Mouse (Mus musculus): Measurements from ENCODE around the gene Ngrn. TPM values are rescaled to one million over a fixed set of nuclear protein-coding genes. Genes with fewer than 3 reads are reported as not detected.
A peak's percentile ranks its signal among the peaks of the same experiment; 100 is the strongest.

Ngrn gene
- polyA plus RNA-seq, 1 experiment, result 53.8 TPM

DNA sequence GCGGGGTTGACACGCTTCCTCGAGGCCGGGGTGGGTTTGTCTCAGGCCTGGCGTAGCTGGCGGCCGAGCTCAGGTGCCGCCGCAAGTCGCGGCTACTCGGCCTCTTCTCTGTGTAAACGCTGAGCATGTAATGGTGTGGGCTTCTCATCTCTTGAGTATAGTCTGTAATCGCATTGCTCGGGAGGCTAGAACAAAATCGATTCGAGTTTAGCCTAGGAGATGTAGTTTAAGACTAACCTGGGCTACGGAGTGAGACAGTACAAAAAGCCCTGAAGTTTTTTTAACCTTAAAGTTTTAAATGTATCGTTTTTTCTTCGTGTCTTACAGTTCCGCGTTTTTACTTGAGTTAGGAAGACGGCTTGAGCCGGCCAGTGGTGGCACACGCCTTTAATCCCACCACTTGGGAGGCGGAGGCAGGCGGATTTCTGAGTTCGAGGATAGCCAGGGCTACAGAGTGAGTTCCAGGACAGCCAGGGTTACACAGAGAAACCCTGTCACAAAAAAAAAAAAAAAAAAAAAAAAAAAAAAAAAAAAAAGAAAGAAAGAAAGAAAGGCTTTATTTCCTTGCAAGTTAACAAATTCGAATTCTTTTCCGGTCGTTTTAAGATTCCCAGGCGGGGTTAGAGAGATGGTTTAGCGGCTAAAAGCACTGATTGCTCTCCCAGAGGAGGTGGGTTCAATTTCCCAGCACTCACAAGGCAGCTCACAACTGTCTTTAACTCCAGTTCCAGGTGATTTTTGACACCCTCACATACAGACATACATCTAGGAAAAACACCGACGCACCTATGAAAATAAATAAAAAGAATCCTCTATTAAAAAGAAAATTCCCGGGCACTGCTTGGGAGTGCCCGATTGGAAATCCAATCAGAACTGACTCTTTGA lies 34.0 kb downstream of the Ngrn start:
- H3K27ac ChIP-seq (ENCODE audit: control insufficient read depth, insufficient read depth, low read length), result no peak overlapping the region
- no peaks in the 10 kb centered on the region; the same call in 1 of the 2 replicates for H3K4me1 ChIP-seq (replicated peaks; ENCODE audit: control insufficient read depth, insufficient read depth, low read length)
- WGBS, result 10% methylated on average over 37 of the region's 37 CpGs

DNA sequence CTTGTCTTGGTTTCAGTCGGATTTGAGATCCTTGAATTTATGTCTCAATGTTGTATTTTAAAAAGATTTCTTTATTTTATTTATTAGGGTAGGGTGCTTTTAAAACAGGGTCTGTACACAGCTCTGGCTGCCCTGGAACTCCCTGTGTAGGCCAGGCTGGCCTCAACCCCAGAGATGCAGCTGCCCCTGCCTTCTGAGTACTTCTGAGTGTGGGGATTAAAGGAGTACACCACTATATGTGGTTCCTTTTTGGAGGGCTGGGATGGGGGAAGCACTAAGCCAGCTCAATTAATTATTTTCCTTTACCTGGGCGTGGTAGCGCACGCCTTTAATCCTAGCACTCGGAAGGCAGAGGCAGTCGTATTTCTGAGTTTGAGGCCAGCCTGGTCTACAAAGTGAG lies 35.4 kb downstream of the Ngrn start:
- no peak overlapping the region for H3K4me3 ChIP-seq (ENCODE audit: control insufficient read depth, insufficient read depth, low read length)
- no peak for TF ChIP-seq POLR2A (IDR thresholded peaks at IDR 0.05; ENCODE audit: control insufficient read depth, extremely low read depth, insufficient read depth, low read length, poor library complexity)
- no peak for TF ChIP-seq CTCF (IDR thresholded peaks at IDR 0.05; ENCODE audit: borderline replicate concordance, control insufficient read depth, extremely low read depth, insufficient read depth, low read length, poor library complexity)
- 95% methylated on average over 6 of the region's 6 CpGs for WGBS

More for the DNA sequence above, 34.0 kb downstream of the Ngrn start:
- Histone ChIP-seq H3K27me3 (ENCODE audit: control insufficient read depth, insufficient read depth, low read length) (no peaks in the 10 kb centered on the region), H3K4me3 (ENCODE audit: control insufficient read depth, insufficient read depth, low read length) (peak overlapping the region; percentile 85), H3K36me3 (ENCODE audit: control insufficient read depth, insufficient read depth, low read length) (peaks cover 5% of the 10 kb centered on the region; the same call in 1 of the 2 replicates)
- TF ChIP-seq POLR2A (IDR thresholded peaks at IDR 0.05; ENCODE audit: control insufficient read depth, extremely low read depth, insufficient read depth, low read length, poor library complexity), result no peak
- TF ChIP-seq CTCF (IDR thresholded peaks at IDR 0.05; ENCODE audit: borderline replicate concordance, control insufficient read depth, extremely low read depth, insufficient read depth, low read length, poor library complexity), result no peak
- DNase-seq, result no peak

DNA sequence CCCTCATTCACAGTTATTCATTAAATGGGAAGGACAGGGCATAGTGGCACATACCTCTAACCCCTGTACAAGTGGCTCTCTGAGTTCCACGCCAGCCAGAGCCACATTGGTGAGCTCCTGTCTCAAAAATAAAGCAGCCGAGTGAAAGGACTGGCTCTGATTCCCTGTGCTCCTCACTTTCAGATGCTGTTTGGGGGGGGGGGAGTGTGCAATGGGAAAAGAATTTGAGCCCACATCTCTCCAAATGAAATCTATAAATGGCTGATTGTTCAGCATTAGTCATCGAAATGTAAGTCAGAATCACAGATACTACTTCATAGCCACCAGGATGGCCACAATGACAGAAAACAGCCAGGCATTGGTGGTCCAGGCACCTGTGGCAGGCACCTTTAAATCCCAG lies 36.0 kb downstream of the Ngrn start:
- H3K4me1 ChIP-seq (replicated peaks; ENCODE audit: control insufficient read depth, insufficient read depth, low read length), result no peaks in the 10 kb centered on the region; the same call in 1 of the 2 replicates
- H3K27me3 ChIP-seq (ENCODE audit: control insufficient read depth, insufficient read depth, low read length), result no peaks in the 10 kb centered on the region
- 96% methylated on average over 3 of the region's 3 CpGs for WGBS
- DNase-seq, result no peak
- no peak overlapping the region for H3K27ac ChIP-seq (ENCODE audit: control insufficient read depth, insufficient read depth, low read length)
- TF ChIP-seq CTCF (IDR thresholded peaks at IDR 0.05; ENCODE audit: borderline replicate concordance, control insufficient read depth, extremely low read depth, insufficient read depth, low read length, poor library complexity), result no peak
- TF ChIP-seq POLR2A (IDR thresholded peaks at IDR 0.05; ENCODE audit: control insufficient read depth, extremely low read depth, insufficient read depth, low read length, poor library complexity), result no peak
- H3K4me3 ChIP-seq (ENCODE audit: control insufficient read depth, insufficient read depth, low read length), result no peak overlapping the region
- peaks cover 20% of the 10 kb centered on the region for H3K36me3 ChIP-seq (ENCODE audit: control insufficient read depth, insufficient read depth, low read length)

More for the DNA sequence above, 35.4 kb downstream of the Ngrn start:
- Histone ChIP-seq H3K36me3 (ENCODE audit: control insufficient read depth, insufficient read depth, low read length) (peaks cover 14% of the 10 kb centered on the region), H3K4me1 (replicated peaks; ENCODE audit: control insufficient read depth, insufficient read depth, low read length) (no peaks in the 10 kb centered on the region; the same call in 1 of the 2 replicates), H3K27ac (ENCODE audit: control insufficient read depth, insufficient read depth, low read length) (no peak overlapping the region), H3K27me3 (ENCODE audit: control insufficient read depth, insufficient read depth, low read length) (no peaks in the 10 kb centered on the region)
- no peak for DNase-seq

DNA sequence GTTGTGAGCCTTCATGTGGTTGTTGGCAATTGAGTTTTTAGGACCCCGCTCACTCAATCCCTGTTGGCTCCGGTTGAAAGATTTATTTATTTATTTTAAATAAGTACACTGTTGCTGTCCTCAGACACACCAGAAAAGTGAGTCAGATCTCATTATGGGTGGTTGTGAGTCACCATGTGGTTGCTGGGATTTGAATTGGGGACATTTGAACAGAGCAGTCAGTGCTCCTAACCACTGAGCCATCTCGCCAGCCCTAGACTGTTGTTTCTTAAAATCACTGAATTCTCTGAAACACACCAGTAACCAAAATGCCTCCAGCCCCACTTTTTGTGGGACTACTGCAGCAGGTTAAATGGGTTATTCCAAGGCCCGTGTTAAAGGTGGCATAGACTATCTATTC lies 37.7 kb downstream of the Ngrn start:
- Histone ChIP-seq H3K27ac (ENCODE audit: control insufficient read depth, insufficient read depth, low read length) (no peak overlapping the region), H3K36me3 (ENCODE audit: control insufficient read depth, insufficient read depth, low read length) (peaks cover 35% of the 10 kb centered on the region), H3K4me1 (replicated peaks; ENCODE audit: control insufficient read depth, insufficient read depth, low read length) (no peaks in the 10 kb centered on the region; the same call in 1 of the 2 replicates), H3K4me3 (ENCODE audit: control insufficient read depth, insufficient read depth, low read length) (no peak overlapping the region), H3K27me3 (ENCODE audit: control insufficient read depth, insufficient read depth, low read length) (no peaks in the 10 kb centered on the region)
- DNase-seq, result no peak
- no peak for TF ChIP-seq POLR2A (IDR thresholded peaks at IDR 0.05; ENCODE audit: control insufficient read depth, extremely low read depth, insufficient read depth, low read length, poor library complexity)
- no peak for TF ChIP-seq CTCF (IDR thresholded peaks at IDR 0.05; ENCODE audit: borderline replicate concordance, control insufficient read depth, extremely low read depth, insufficient read depth, low read length, poor library complexity)
- 98% methylated on average over 4 of the region's 4 CpGs for WGBS

DNA sequence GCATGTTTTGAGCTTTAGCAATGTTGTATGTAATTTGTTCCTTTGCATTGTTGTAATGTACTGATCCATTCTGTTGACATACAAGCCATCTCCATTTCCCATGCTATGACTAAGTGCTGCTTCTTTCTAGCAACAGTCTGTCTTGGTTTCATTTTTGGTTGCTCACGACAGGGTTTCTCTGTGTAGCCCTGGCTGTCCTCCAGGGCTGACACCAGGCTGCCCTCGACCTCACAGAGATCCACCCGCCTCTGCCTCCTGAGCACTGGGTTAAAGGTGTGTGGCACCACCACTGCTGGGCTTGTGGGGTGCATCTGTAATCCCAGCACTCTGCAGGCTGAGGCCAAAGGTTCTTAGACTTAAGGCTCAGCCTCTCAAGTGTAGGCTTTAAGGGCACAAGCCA lies 38.6 kb downstream of the Ngrn start:
- no peak overlapping the region for H3K4me3 ChIP-seq (ENCODE audit: control insufficient read depth, insufficient read depth, low read length)
- H3K27ac ChIP-seq (ENCODE audit: control insufficient read depth, insufficient read depth, low read length), result no peak overlapping the region
- no peak for DNase-seq
- H3K4me1 ChIP-seq (replicated peaks; ENCODE audit: control insufficient read depth, insufficient read depth, low read length), result no peaks in the 10 kb centered on the region; the same call in 1 of the 2 replicates
- no peak for TF ChIP-seq CTCF (IDR thresholded peaks at IDR 0.05; ENCODE audit: borderline replicate concordance, control insufficient read depth, extremely low read depth, insufficient read depth, low read length, poor library complexity)
- no peak for TF ChIP-seq POLR2A (IDR thresholded peaks at IDR 0.05; ENCODE audit: control insufficient read depth, extremely low read depth, insufficient read depth, low read length, poor library complexity)
- 62% methylated on average over 3 of the region's 3 CpGs for whole genome bisulfite sequencing
- H3K36me3 ChIP-seq (ENCODE audit: control insufficient read depth, insufficient read depth, low read length), result peaks cover 41% of the 10 kb centered on the region
- no peaks in the 10 kb centered on the region for H3K27me3 ChIP-seq (ENCODE audit: control insufficient read depth, insufficient read depth, low read length)

DNA sequence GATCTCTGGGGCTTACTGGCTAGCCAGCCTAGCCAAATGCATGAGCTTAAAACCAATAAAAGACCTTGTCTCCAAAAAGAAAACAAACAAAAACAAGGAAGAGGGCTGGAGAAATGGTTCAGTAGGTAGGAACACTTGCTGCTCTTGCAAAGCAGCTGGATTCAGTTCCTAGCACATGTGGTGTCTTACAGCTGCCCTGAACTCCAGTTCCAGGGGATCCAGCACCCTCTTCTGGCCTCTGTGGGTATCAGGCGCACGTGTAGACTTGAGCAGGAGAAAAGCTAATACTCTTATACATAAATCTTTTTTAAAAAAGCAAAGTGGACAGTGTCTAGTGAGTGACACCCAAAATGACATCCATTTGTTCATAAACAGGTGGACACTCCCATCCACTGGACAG lies 40.5 kb downstream of the Ngrn start:
- no peaks in the 10 kb centered on the region; the same call in 1 of the 2 replicates for H3K4me1 ChIP-seq (replicated peaks; ENCODE audit: control insufficient read depth, insufficient read depth, low read length)
- H3K4me3 ChIP-seq (ENCODE audit: control insufficient read depth, insufficient read depth, low read length), result no peak overlapping the region
- WGBS, result 97% methylated on average over 2 of the region's 2 CpGs
- H3K36me3 ChIP-seq (ENCODE audit: control insufficient read depth, insufficient read depth, low read length), result peaks cover 58% of the 10 kb centered on the region
- no peak for TF ChIP-seq CTCF (IDR thresholded peaks at IDR 0.05; ENCODE audit: borderline replicate concordance, control insufficient read depth, extremely low read depth, insufficient read depth, low read length, poor library complexity)
- TF ChIP-seq POLR2A (IDR thresholded peaks at IDR 0.05; ENCODE audit: control insufficient read depth, extremely low read depth, insufficient read depth, low read length, poor library complexity), result no peak
- no peak overlapping the region for H3K27ac ChIP-seq (ENCODE audit: control insufficient read depth, insufficient read depth, low read length)
- H3K27me3 ChIP-seq (ENCODE audit: control insufficient read depth, insufficient read depth, low read length), result no peaks in the 10 kb centered on the region
- no peak for DNase-seq

Data from thymus, adult 2 months (tissue).